Mouse (Mus musculus): ENCODE results near the gene Zbtb14.
A peak's percentile ranks its signal among the peaks of the same experiment; 100 is the strongest.

Zbtb14 gene

GRCm38 (mm10) chr17:69382511-69383100 is at the start of gene Zbtb14:
Gene Zbtb14, plus strand, starts transcription at chr17:69383050.
- DNase-seq (ENCODE audit: low spot score in 2 of 2): peak; percentile 88

DNA sequence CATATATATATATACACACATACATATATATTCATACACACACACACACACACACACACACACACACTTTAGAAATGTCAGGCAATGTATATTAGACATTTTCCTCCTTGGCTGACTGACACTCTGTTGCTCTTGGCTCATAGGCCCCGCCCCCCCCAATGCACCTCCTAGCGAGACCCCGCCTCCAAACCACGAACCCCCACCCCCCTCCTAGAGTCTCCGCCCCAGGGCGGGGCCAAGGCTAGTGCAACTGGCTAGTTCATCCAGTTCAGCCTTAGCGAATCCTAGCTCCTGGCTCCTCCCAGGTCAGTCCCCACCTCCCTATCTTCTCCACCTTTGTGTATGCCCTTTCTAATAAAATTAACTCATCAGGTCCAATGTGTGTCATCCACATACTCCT is 36.8 kb upstream of the Zbtb14 start:
- DNase-seq (ENCODE audit: low spot score in 2 of 2): no peak

- peak; percentile 40 to 46 for DNase-seq (ENCODE audit: low spot score in 2 of 2)
These were observed 33.8 kb upstream of the Zbtb14 start for GRCm38 (mm10) chr17:69349014-69349531.

DNA sequence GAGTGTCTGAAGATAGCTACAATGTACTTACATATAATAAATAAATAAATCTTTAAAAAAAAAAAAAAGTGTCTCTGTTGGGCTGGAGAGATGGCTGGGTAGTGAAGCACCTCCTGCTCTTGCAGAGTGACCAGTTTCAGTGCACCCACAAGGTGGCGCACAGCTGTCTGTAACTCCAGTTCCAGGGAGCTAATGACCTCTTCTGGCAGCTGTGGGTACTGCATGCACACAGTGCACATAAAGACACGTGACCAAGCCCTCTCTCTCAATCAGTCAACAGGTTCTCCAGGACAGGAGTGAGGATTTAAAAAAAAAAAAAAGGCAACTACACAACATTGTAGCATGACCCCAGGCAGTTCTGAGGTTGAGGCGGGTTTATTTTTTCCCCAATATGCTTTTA is 17.8 kb upstream of the Zbtb14 start:
- no peak for DNase-seq (ENCODE audit: low spot score in 2 of 2)

- DNase-seq (ENCODE audit: low spot score in 2 of 2): no peak
These were observed 2.0 kb upstream of the Zbtb14 start for GRCm38 (mm10) chr17:69380838-69381237.

GRCm38 (mm10) chr17:69383201-69383940 is 521 bp downstream of the Zbtb14 start:
- DNase-seq (ENCODE audit: low spot score in 2 of 2): peak; percentile 72 to 76

DNA sequence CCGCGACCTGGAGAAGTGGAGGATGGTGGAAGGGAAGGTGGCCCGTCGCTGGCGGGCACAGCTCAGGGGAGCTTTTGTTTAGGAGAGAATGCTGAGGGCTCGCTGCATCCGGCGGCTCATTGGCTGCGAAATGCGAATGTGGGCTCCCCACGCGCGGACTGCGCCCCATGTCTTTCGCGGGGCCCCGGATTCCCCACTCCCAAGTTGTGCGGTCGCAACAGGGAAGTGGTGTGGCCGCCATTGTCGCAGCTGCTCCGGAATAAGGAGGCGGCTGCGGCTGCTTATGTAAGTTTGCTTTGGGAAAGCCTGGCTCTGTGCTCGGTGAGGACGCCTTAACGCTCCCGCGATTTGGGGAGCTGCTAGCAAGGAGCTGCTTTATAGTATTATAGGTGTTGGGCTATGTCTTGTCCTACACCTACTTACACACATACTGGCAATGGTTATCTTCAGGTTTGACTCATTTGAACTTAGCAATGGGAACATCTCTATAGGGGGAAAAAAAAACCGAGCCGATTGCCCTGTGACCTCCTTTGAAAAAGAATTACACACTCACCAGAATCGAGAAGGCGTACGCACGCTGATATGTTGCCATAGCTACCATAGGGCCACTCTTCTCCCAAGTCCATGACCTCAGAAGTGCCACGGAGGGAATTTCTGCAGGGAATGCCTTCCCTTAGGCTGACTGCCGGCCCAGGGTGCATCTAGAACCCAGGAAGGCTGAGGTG is 1.3 kb downstream of the Zbtb14 start:
- DNase-seq (ENCODE audit: low spot score in 2 of 2): peak; percentile 78 to 81

DNA sequence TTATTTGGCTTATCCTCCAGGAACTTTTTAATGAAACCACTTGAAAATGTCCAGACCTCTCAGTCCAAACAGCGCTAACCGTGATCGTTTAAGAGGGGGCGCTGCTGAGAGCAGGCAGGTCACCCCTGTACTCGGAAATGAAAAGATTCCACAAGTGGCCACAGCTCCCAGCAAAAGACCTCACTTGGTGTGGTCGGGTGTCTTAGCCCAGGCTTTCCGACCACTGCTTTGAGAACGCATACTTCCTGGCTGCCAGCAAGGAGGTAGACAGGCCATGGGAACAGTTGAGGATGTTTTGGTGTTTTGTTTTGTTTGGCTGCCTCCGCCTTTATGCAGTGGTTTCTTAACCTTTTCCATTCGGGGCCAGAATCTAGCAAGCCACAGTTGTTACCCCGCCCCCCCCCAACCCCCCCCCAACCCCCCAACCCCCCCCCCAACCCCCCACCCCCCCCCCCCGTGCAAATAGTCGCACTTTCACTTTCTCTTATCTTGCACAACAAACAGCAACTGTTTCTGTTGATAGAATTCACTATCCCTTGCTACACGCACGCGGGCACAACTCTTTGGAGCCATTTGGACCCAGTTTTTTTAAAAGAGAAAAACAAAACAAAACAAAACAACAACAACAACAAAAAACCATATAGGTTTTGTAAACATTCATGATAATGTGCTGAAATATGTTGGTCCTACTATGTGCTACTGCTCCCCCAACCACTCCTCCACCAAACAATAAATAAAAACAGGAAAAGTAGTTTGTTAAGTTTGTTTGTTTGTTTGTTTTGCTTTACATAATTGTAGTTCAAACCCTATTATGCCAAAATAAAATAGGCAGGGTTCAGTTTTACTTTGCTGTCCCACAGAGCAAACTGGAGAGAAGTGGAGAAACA is 13.5 kb downstream of the Zbtb14 start:
- no peak for DNase-seq (ENCODE audit: low spot score in 2 of 2)

DNA sequence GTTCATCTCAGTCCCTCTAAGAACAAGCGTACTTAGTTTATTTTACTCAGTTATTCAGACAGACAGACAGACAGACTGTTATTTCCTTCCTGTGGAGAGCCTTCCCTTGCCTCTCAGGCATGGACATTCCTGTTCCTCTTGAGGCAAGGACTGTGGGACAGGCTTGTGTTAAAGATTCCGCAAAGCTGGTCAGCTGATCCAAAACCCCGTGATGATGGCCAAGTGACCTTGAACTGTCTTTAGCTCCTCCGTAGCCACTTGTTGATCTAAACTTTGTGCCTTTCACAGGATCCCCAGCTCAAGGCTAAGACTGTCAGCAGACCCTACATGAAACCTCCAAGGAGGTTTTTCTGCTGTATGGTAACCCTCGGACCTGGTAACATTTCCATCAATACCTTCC is 14.3 kb downstream of the Zbtb14 start:
- DNase-seq (ENCODE audit: low spot score in 2 of 2): no peak

DNA sequence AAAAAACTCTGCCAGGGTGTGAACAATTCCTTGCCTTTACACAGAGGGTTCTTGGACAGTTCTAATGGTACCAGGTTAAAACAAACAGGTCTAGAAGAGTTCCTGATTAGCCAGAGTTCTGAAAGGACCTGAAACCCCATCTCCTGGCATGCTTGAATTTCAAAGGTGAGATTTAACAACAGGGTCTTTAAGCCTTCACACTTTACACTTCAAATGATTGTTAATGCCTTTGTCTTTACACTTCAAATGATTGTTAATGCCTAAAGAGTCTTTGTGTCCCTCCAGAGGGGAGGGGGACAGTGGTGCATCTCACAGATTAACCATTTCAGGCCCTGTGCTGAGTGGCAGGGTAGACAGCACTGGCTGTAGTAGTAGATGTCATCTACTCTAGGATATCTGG is 15.2 kb downstream of the Zbtb14 start:
- no peak for DNase-seq (ENCODE audit: low spot score in 2 of 2)

DNA sequence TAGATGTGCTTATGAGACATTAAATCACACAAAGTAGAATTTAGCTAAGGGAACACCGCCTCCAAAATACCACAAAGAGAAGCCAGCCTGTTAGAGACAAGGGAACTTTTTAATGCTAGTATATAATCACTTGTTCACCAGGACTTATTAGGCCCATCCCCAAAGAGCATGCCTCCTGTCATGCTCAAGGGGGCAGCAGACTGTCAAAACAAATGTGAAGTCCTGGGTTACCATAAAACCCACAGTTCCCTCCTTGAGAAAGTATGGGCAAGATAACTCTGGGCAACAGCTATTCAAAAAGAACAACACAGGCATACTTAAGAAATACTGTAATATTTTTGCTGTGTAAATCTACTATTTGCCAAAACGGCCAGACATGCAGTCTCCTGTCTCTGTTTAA is 18.3 kb downstream of the Zbtb14 start:
- DNase-seq (ENCODE audit: low spot score in 2 of 2): no peak

GRCm38 (mm10) chr17:69416163-69416562 is 33.3 kb downstream of the Zbtb14 start:
- DNase-seq (ENCODE audit: low spot score in 2 of 2): no peak

DNA sequence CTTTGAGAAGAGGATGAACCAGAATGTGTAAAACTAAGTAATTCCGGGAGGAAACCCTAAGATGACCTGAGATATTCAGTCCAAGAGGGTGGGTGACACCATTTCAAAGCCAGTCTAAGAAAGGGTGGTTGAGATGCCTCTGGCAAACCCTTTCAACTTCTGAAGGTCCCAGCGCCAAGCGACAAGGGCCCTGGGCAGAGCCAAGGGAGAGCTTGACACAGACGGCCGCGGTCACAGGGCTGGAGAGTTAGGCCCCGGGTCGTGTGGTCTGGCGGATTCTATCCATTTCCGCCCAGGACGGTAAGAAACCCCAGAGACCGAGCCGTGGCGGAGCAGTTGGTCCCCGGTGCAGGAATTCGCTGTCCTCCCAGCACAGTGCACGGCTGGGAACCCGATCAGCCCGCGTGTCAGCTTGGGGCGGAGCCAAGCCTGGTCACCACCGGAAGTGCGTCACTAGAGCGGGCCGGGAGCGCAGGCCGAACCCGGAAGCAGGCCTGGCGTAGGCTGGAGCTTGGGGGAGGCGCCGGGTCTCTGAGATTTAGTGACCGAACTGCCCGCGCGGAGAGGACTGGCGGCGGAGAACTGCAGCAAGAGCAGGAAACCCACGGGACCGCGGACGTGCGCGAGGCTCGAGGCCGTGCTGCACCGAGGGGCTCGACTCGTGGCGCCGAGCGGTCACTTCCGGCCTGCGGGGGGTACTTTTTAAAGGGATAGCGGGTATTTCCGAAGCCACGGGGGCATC is 34.2 kb downstream of the Zbtb14 start:
- DNase-seq (ENCODE audit: low spot score in 2 of 2): peak; percentile 96

DNA sequence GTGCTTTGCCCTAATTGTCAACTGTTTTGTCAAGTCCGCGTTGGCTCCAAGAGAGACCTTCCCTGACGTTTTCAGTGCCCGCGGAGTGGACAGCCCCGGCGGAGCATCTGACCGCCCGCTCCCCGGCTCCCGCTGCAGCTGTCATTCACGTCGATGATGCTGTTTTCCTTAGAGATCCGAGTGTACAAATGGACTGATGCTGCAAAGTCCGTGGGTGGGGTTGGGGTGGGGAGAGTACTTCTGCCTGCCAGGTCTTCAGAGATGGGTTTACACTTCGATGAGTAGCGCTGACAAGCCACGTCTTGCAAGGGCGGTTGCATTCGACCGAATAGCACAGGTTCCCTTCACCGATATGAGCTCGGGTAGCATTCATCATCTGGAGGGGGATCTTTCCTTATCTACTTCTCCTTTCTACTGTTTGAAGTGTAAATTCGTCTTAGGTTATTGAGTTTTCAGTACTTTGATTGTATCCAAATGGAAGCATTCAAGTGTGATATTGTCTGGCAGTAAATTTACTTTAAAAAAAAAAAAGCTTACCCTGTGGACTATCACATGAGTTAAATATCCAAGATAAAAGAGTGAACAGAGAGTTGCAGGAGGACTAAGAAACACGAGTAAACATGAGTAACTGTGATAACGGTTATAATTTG is 35.0 kb downstream of the Zbtb14 start:
- no peak for DNase-seq (ENCODE audit: low spot score in 2 of 2)

DNA sequence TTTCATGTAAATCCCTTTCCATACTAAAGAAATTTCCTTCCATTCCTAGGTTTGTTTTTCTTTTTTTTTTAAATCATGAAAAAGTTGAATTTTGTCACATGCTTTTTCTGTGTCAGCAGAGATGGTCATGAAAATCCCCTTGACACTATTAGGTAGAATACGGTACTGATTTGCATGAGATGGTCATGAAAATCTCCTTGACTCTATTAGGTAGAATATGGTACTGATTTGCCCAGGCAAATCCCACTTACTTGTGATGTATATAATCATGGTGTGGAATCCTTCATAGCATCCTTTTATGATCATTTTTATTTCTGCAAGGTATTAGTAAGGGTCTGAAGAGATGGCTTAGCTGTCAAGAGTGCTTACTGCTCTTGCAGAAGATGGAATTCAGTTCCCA is 38.7 kb downstream of the Zbtb14 start:
- DNase-seq (ENCODE audit: low spot score in 2 of 2): no peak

GRCm38 (mm10) chr17:69437836-69438235 is 55.0 kb downstream of the Zbtb14 start:
- DNase-seq (ENCODE audit: low spot score in 2 of 2): no peak

GRCm38 (mm10) chr17:69438486-69438885 is 55.6 kb downstream of the Zbtb14 start:
- DNase-seq (ENCODE audit: low spot score in 2 of 2): no peak

DNA sequence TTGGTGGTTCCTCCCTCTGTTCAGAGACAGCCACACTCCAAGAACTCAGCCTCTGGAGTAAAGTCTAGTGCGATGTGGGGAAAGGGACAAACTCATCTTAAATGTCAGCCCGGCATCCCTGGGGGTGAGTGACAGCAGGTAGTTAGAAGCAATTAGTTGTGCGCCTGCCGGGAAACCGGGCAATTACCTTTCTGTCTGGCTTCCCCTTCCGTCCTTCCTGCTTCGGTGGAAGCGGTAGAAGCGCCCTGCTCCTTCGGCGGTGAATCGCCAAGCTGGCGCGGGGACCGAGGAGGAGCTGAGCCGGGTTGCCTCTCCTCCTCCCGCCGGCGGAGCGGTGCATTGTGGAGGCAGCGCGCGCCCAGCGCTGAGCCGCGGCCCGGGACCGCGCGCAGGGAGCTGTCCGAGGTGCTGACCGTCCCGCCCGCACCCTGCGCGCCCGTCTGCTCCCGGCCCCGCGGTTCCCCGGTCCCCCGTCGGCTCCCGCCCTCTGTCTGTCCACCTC is 56.2 kb downstream of the Zbtb14 start, which contains the start of gene Akain1:
Gene Akain1, plus strand, starts transcription at position 337 of the 502 bp plus-strand sequence.
- peak; percentile 49 to 52 for DNase-seq (ENCODE audit: low spot score in 2 of 2)

- peak; percentile 14 to 27 for DNase-seq (ENCODE audit: low spot score in 2 of 2)
These were observed 57.0 kb downstream of the Zbtb14 start for GRCm38 (mm10) chr17:69439571-69440480.
